Mouse (Mus musculus): Measurements from ENCODE around the gene Ltbp1. TPM values are rescaled to one million over a fixed set of nuclear protein-coding genes. Genes with fewer than 3 reads are reported as not detected.
A peak's percentile ranks its signal among the peaks of the same experiment; 100 is the strongest.

Gene Ltbp1
- total and polyA plus RNA-seq, 3 experiments, result 17.2 to 40.4 (median 39.9) TPM

GRCm38 (mm10) chr17:75069232-75069631 lies 63.9 kb downstream of the Ltbp1 start:
- 68% methylated on average over 5 of the region's 5 CpGs for WGBS
- intact Hi-C loops (cut with DNase I), result no loop called here
- no peak for DNase-seq
- Histone ChIP-seq H3K4me1 (ENCODE audit: control insufficient read depth, insufficient read depth, low read length) (peaks cover 15% of the 10 kb centered on the region), H3K27me3 (ENCODE audit: control insufficient read depth, insufficient read depth, low read length) (no peaks in the 10 kb centered on the region), H3K4me3 (no peak overlapping the region), H3K9ac (ENCODE audit: low read depth, low read length) (no peak overlapping the region), H3K79me2 (replicated peaks; ENCODE audit: control insufficient read depth, insufficient read depth, low read length) (no peaks in the 10 kb centered on the region), H3K27ac (no peak overlapping the region), H3K36me3 (ENCODE audit: control insufficient read depth, insufficient read depth, low read length) (peaks cover 9% of the 10 kb centered on the region)
- no peak for TF ChIP-seq POLR2A (IDR thresholded peaks at IDR 0.05; ENCODE audit: insufficient read depth, low read depth, low read length)
- TF ChIP-seq EP300 (IDR thresholded peaks at IDR 0.05; ENCODE audit: insufficient read depth, low read depth, low read length), result no peak
- TF ChIP-seq CTCF (IDR thresholded peaks at IDR 0.05), result no peak

GRCm38 (mm10) chr17:75071174-75071573 lies 65.8 kb downstream of the Ltbp1 start:
- intact Hi-C loops (cut with DNase I), result no loop called here
- peaks cover 20% of the 10 kb centered on the region for H3K4me1 ChIP-seq (ENCODE audit: control insufficient read depth, insufficient read depth, low read length)
- peaks cover 9% of the 10 kb centered on the region for H3K36me3 ChIP-seq (ENCODE audit: control insufficient read depth, insufficient read depth, low read length)
- no peak overlapping the region for H3K9ac ChIP-seq (ENCODE audit: low read depth, low read length)
- peak overlapping the region; percentile 77 for H3K27ac ChIP-seq
- TF ChIP-seq EP300 (IDR thresholded peaks at IDR 0.05; ENCODE audit: insufficient read depth, low read depth, low read length) (no peak), CTCF (IDR thresholded peaks at IDR 0.05) (no peak), POLR2A (IDR thresholded peaks at IDR 0.05; ENCODE audit: insufficient read depth, low read depth, low read length) (no peak)
- no peak overlapping the region for H3K4me3 ChIP-seq
- no peaks in the 10 kb centered on the region for H3K79me2 ChIP-seq (replicated peaks; ENCODE audit: control insufficient read depth, insufficient read depth, low read length)
- no peaks in the 10 kb centered on the region for H3K27me3 ChIP-seq (ENCODE audit: control insufficient read depth, insufficient read depth, low read length)
- DNase-seq, result peak in 1 of 2 experiments; percentile 44
- 24% methylated on average over 2 of the region's 2 CpGs for WGBS

GRCm38 (mm10) chr17:75071749-75072148 lies 66.4 kb downstream of the Ltbp1 start:
- Histone ChIP-seq H3K9ac (ENCODE audit: low read depth, low read length) (no peak overlapping the region), H3K27ac (peak overlapping the region; percentile 77), H3K36me3 (ENCODE audit: control insufficient read depth, insufficient read depth, low read length) (peaks cover 9% of the 10 kb centered on the region), H3K79me2 (replicated peaks; ENCODE audit: control insufficient read depth, insufficient read depth, low read length) (no peaks in the 10 kb centered on the region), H3K4me1 (ENCODE audit: control insufficient read depth, insufficient read depth, low read length) (peaks cover 20% of the 10 kb centered on the region), H3K27me3 (ENCODE audit: control insufficient read depth, insufficient read depth, low read length) (no peaks in the 10 kb centered on the region), H3K4me3 (no peak overlapping the region)
- intact Hi-C loops (cut with DNase I), result no loop called here
- WGBS, result 31% methylated on average over 2 of the region's 2 CpGs
- TF ChIP-seq EP300 (IDR thresholded peaks at IDR 0.05; ENCODE audit: insufficient read depth, low read depth, low read length) (no peak; the same call in 1 of the 2 replicates), POLR2A (IDR thresholded peaks at IDR 0.05; ENCODE audit: insufficient read depth, low read depth, low read length) (no peak), CTCF (IDR thresholded peaks at IDR 0.05) (no peak)
- peak in 1 of 2 experiments; percentile 75 for DNase-seq

GRCm38 (mm10) chr17:75073887-75074286 lies 68.5 kb downstream of the Ltbp1 start:
- no peaks in the 10 kb centered on the region for H3K79me2 ChIP-seq (replicated peaks; ENCODE audit: control insufficient read depth, insufficient read depth, low read length)
- 10% methylated on average over 8 of the region's 8 CpGs for WGBS
- no peak overlapping the region for H3K9ac ChIP-seq (ENCODE audit: low read depth, low read length)
- peak in 1 of 2 experiments; percentile 57 for DNase-seq
- 0 out of 2 replicates have a peak, but pooled peaks have one; percentile 74 for TF ChIP-seq EP300 (IDR thresholded peaks at IDR 0.05; ENCODE audit: insufficient read depth, low read depth, low read length)
- no peak for TF ChIP-seq CTCF (IDR thresholded peaks at IDR 0.05)
- no peak overlapping the region for H3K4me3 ChIP-seq
- no peaks in the 10 kb centered on the region for H3K27me3 ChIP-seq (ENCODE audit: control insufficient read depth, insufficient read depth, low read length)
- peaks cover 4% of the 10 kb centered on the region for H3K36me3 ChIP-seq (ENCODE audit: control insufficient read depth, insufficient read depth, low read length)
- H3K27ac ChIP-seq, result peak overlapping the region; percentile 79
- H3K4me1 ChIP-seq (ENCODE audit: control insufficient read depth, insufficient read depth, low read length), result peaks cover 17% of the 10 kb centered on the region
- intact Hi-C loops (cut with DNase I), result loop anchor here (1.0 kb wide), 1 partner anchor 68 kb away; no protein-coding TSS in a partner anchor

GRCm38 (mm10) chr17:75074978-75075699 lies 69.8 kb downstream of the Ltbp1 start:
- H3K9ac ChIP-seq (ENCODE audit: low read depth, low read length), result 0 out of 2 replicates have a peak overlapping the region, but pooled peaks have one; percentile 16
- no peak for DNase-seq
- peak overlapping the region; percentile 79 for H3K27ac ChIP-seq
- no peak for TF ChIP-seq POLR2A (IDR thresholded peaks at IDR 0.05; ENCODE audit: insufficient read depth, low read depth, low read length)
- TF ChIP-seq CTCF (IDR thresholded peaks at IDR 0.05), result peak; percentile 77
- peaks cover 17% of the 10 kb centered on the region for H3K4me1 ChIP-seq (ENCODE audit: control insufficient read depth, insufficient read depth, low read length)
- intact Hi-C loops (cut with DNase I), result loop anchor here (1.0 kb wide), 1 partner anchor 69 kb away; no protein-coding TSS in a partner anchor
- no peaks in the 10 kb centered on the region for H3K79me2 ChIP-seq (replicated peaks; ENCODE audit: control insufficient read depth, insufficient read depth, low read length)
- peaks cover 4% of the 10 kb centered on the region for H3K36me3 ChIP-seq (ENCODE audit: control insufficient read depth, insufficient read depth, low read length)
- no peaks in the 10 kb centered on the region for H3K27me3 ChIP-seq (ENCODE audit: control insufficient read depth, insufficient read depth, low read length)
- 0 out of 2 replicates have a peak overlapping the region, but pooled peaks have one; percentile 9 for H3K4me3 ChIP-seq
- 68% methylated on average over 19 of the region's 19 CpGs for WGBS

GRCm38 (mm10) chr17:75081401-75081800 lies 76.0 kb downstream of the Ltbp1 start:
- TF ChIP-seq EP300 (IDR thresholded peaks at IDR 0.05; ENCODE audit: insufficient read depth, low read depth, low read length) (no peak), POLR2A (IDR thresholded peaks at IDR 0.05; ENCODE audit: insufficient read depth, low read depth, low read length) (no peak), CTCF (IDR thresholded peaks at IDR 0.05) (no peak)
- H3K4me1 ChIP-seq (ENCODE audit: control insufficient read depth, insufficient read depth, low read length), result peaks cover 3% of the 10 kb centered on the region
- H3K79me2 ChIP-seq (replicated peaks; ENCODE audit: control insufficient read depth, insufficient read depth, low read length), result no peaks in the 10 kb centered on the region; the same call in 1 of the 2 replicates
- no peak for DNase-seq
- H3K36me3 ChIP-seq (ENCODE audit: control insufficient read depth, insufficient read depth, low read length), result peaks cover 6% of the 10 kb centered on the region
- intact Hi-C loops (cut with DNase I), result no loop called here
- H3K9ac ChIP-seq (ENCODE audit: low read depth, low read length), result no peak overlapping the region
- no peak overlapping the region for H3K4me3 ChIP-seq
- no peaks in the 10 kb centered on the region for H3K27me3 ChIP-seq (ENCODE audit: control insufficient read depth, insufficient read depth, low read length)
- H3K27ac ChIP-seq, result no peak overlapping the region
- 74% methylated on average over 2 of the region's 2 CpGs for WGBS
